Mouse (Mus musculus) ES-Bruce4 (cell line): ENCODE results near the gene Adamts18.

Source experiments
- CTCF ChIP-seq: IDR thresholded peaks from one replicate; pipeline ENCODE4 v1.8.1; 2011; ENCODE audit warnings: low read depth, low read length
- POLR2A ChIP-seq: IDR thresholded peaks from one replicate; pipeline ENCODE4 v1.8.1; 2011; ENCODE audit warnings: low read length; ENCODE audit not compliant: insufficient read depth

- no peak for TF ChIP-seq POLR2A
- no peak for TF ChIP-seq CTCF
Measured at GRCm38 (mm10) chr8:113665036-113665435, 183.5 kb downstream of the Adamts18 start.
